Mouse (Mus musculus): ENCODE measurements around the gene Ppp1r26.

GRCm38 (mm10) chr2:28418034-28418433 lies 28.6 kb upstream of the Ppp1r26 start:
- TF ChIP-seq POLR2A (IDR thresholded peaks at IDR 0.05; ENCODE audit: insufficient read depth, low read depth, low read length), result no peak
- 0 out of 2 replicates have a peak, but pooled peaks have one; percentile 68 for TF ChIP-seq EP300 (IDR thresholded peaks at IDR 0.05; ENCODE audit: insufficient read depth, low read depth, low read length)

Measured in heart, adult 2 months (tissue).